Mouse (Mus musculus): Measurements from ENCODE around the gene Usp48. TPM values are rescaled to one million over a fixed set of nuclear protein-coding genes. Genes with fewer than 3 reads are reported as not detected.

The Usp48 gene
- polyA plus RNA-seq, 1 experiment = 162 TPM

- TF ChIP-seq POLR2A (IDR thresholded peaks at IDR 0.05; ENCODE audit: borderline replicate concordance, low read depth, low read length) (no peak), CTCF (IDR thresholded peaks at IDR 0.05; ENCODE audit: low read depth, low read length) (no peak)
- Histone ChIP-seq H3K27ac (ENCODE audit: insufficient read depth, low read depth, low read length) (no peak overlapping the region), H3K4me1 (ENCODE audit: control insufficient read depth, insufficient read depth, low read length) (peaks cover 40% of the 10 kb centered on the region), H3K4me3 (ENCODE audit: insufficient read depth, low read length) (no peak overlapping the region)
Measured at GRCm38 (mm10) chr4:137633394-137633793, 39.8 kb downstream of the Usp48 start.

GRCm38 (mm10) chr4:137636597-137636996, 43.0 kb downstream of the Usp48 start:
- peaks cover 31% of the 10 kb centered on the region for H3K4me1 ChIP-seq (ENCODE audit: control insufficient read depth, insufficient read depth, low read length)
- no peak overlapping the region for H3K4me3 ChIP-seq (ENCODE audit: insufficient read depth, low read length)
- TF ChIP-seq POLR2A (IDR thresholded peaks at IDR 0.05; ENCODE audit: borderline replicate concordance, low read depth, low read length) (no peak), CTCF (IDR thresholded peaks at IDR 0.05; ENCODE audit: low read depth, low read length) (no peak)
- H3K27ac ChIP-seq (ENCODE audit: insufficient read depth, low read depth, low read length) = no peak overlapping the region

GRCm38 (mm10) chr4:137641556-137641955, 48.0 kb downstream of the Usp48 start:
- peaks cover 37% of the 10 kb centered on the region for H3K4me1 ChIP-seq (ENCODE audit: control insufficient read depth, insufficient read depth, low read length)
- TF ChIP-seq CTCF (IDR thresholded peaks at IDR 0.05; ENCODE audit: low read depth, low read length) (no peak), POLR2A (IDR thresholded peaks at IDR 0.05; ENCODE audit: borderline replicate concordance, low read depth, low read length) (no peak)
- H3K4me3 ChIP-seq (ENCODE audit: insufficient read depth, low read length) = no peak overlapping the region
- peak overlapping the region; percentile 36 for H3K27ac ChIP-seq (ENCODE audit: insufficient read depth, low read depth, low read length)

- H3K4me1 ChIP-seq (ENCODE audit: control insufficient read depth, insufficient read depth, low read length) = peaks cover 37% of the 10 kb centered on the region
- H3K27ac ChIP-seq (ENCODE audit: insufficient read depth, low read depth, low read length) = peak overlapping the region; percentile 19; the same call in 1 of the 2 replicates
- TF ChIP-seq CTCF (IDR thresholded peaks at IDR 0.05; ENCODE audit: low read depth, low read length) = no peak
- H3K4me3 ChIP-seq (ENCODE audit: insufficient read depth, low read length) = no peak overlapping the region
Measured at GRCm38 (mm10) chr4:137642101-137642500, 48.5 kb downstream of the Usp48 start.

DNA sequence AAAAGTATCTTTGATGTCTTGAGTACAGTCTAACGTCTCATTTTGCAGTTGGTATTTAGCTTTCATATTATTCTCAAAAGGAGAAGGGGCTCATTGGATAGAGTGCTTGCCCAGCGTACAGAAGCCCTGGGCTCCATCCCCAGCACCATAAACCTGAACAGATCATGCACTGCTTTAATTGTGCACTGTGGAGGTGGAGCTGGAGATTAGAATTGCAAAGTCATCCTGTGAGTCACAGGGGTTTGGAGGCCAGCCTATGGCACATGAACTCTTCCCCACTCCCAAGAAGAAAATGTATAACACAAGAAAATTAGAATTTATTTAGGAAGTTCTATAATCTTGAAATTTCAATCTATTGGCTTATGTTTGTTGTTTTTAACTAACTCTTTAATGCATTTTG, 49.9 kb downstream of the Usp48 start:
- Histone ChIP-seq H3K4me3 (ENCODE audit: insufficient read depth, low read length) (no peak overlapping the region), H3K27ac (ENCODE audit: insufficient read depth, low read depth, low read length) (peak overlapping the region; percentile 62), H3K4me1 (ENCODE audit: control insufficient read depth, insufficient read depth, low read length) (peaks cover 37% of the 10 kb centered on the region)
- TF ChIP-seq POLR2A (IDR thresholded peaks at IDR 0.05; ENCODE audit: borderline replicate concordance, low read depth, low read length) = no peak
- TF ChIP-seq CTCF (IDR thresholded peaks at IDR 0.05; ENCODE audit: low read depth, low read length) = no peak

DNA sequence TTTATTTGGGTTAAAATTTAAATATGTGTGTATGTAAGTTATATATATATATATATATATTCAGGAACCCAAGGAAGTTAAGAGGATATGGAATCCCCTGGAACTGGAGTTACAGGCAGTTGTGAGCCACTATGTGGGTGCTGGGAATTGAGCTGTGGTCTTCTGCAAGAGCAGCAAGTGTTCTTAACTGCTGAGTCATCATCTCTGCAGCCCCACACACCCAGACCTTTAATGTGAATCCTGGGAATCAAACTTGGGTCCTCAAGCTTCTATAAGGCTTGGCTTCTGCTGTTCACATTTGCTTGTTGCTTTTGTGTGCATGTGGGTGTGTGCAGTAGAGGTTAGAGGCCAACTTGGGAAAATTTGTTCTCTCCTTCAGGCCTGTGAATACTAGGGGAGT, 52.7 kb downstream of the Usp48 start:
- H3K4me3 ChIP-seq (ENCODE audit: insufficient read depth, low read length) = no peak overlapping the region
- TF ChIP-seq POLR2A (IDR thresholded peaks at IDR 0.05; ENCODE audit: borderline replicate concordance, low read depth, low read length) = no peak
- TF ChIP-seq CTCF (IDR thresholded peaks at IDR 0.05; ENCODE audit: low read depth, low read length) = no peak
- no peak overlapping the region for H3K27ac ChIP-seq (ENCODE audit: insufficient read depth, low read depth, low read length)
- peaks cover 28% of the 10 kb centered on the region for H3K4me1 ChIP-seq (ENCODE audit: control insufficient read depth, insufficient read depth, low read length)

- Histone ChIP-seq H3K27ac (ENCODE audit: insufficient read depth, low read depth, low read length) (no peak overlapping the region), H3K4me1 (ENCODE audit: control insufficient read depth, insufficient read depth, low read length) (peaks cover 14% of the 10 kb centered on the region), H3K4me3 (ENCODE audit: insufficient read depth, low read length) (no peak overlapping the region)
- TF ChIP-seq POLR2A (IDR thresholded peaks at IDR 0.05; ENCODE audit: borderline replicate concordance, low read depth, low read length) = no peak
- TF ChIP-seq CTCF (IDR thresholded peaks at IDR 0.05; ENCODE audit: low read depth, low read length) = no peak
Measured at GRCm38 (mm10) chr4:137647648-137648047, 54.1 kb downstream of the Usp48 start.

DNA sequence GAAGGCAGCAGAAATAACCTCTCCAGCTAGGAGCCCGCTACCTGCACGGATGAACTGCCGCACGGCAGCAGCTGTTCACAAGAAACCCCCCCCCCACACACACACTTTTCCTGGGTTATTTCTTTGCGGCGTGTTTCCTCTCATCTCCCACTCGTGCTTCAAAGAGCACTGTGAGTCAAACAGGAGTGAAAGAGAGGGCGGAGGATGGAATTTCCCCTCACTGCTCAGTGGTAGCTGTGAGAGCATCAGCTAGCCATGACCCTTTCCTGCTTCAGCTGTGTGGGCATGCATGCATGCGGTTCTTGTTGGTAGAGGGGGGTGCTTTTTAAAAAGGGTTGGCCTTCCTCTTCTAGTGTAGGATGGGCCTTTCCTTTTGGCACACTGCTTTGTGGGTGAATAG, 54.7 kb downstream of the Usp48 start:
- Histone ChIP-seq H3K4me3 (ENCODE audit: insufficient read depth, low read length) (no peak overlapping the region), H3K27ac (ENCODE audit: insufficient read depth, low read depth, low read length) (no peak overlapping the region), H3K4me1 (ENCODE audit: control insufficient read depth, insufficient read depth, low read length) (peaks cover 9% of the 10 kb centered on the region)
- TF ChIP-seq CTCF (IDR thresholded peaks at IDR 0.05; ENCODE audit: low read depth, low read length) (no peak), POLR2A (IDR thresholded peaks at IDR 0.05; ENCODE audit: borderline replicate concordance, low read depth, low read length) (no peak)

- no peak for TF ChIP-seq POLR2A (IDR thresholded peaks at IDR 0.05; ENCODE audit: borderline replicate concordance, low read depth, low read length)
- no peak for TF ChIP-seq CTCF (IDR thresholded peaks at IDR 0.05; ENCODE audit: low read depth, low read length)
- H3K4me3 ChIP-seq (ENCODE audit: insufficient read depth, low read length) = no peak overlapping the region
- H3K27ac ChIP-seq (ENCODE audit: insufficient read depth, low read depth, low read length) = no peak overlapping the region
- no peaks in the 10 kb centered on the region for H3K4me1 ChIP-seq (ENCODE audit: control insufficient read depth, insufficient read depth, low read length)
Measured at GRCm38 (mm10) chr4:137650912-137651311, 57.4 kb downstream of the Usp48 start.

DNA sequence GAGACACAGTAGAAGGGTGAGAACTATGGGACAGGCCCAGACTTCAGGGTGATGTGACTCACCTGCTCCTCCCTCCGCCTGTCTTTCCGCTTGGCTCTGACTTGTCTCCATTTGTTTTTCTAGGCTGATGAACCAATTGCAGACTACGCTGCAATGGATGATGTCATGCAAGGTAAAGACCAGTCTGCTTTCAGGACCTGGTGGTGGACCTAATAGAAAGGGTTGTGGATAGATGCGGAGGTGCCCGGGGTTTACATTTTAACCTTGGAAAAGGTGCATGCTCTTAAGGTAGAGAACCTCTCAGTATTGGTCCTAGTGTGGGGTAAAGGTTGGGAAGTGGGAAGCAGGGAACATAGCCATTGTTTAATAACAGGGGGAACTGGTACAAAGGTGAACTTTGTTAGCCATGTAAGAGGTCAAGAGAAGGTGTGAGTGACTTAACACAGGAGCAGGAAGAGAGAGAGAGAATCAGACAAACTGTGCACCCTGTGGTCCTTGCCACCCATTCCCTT, 59.3 kb downstream of the Usp48 start:
- no peak overlapping the region for H3K27ac ChIP-seq (ENCODE audit: insufficient read depth, low read depth, low read length)
- TF ChIP-seq POLR2A (IDR thresholded peaks at IDR 0.05; ENCODE audit: borderline replicate concordance, low read depth, low read length) = no peak
- H3K4me1 ChIP-seq (ENCODE audit: control insufficient read depth, insufficient read depth, low read length) = no peaks in the 10 kb centered on the region
- no peak overlapping the region for H3K4me3 ChIP-seq (ENCODE audit: insufficient read depth, low read length)
